Mouse (Mus musculus) liver, adult 2 months (tissue): ENCODE measurements around the gene Dock4.

ENCODE experiments used
- CTCF ChIP-seq: fragments of 200-500 bp; IDR thresholded peaks from 2 replicates; pipeline ENCODE4 v1.5.1; 2011; ENCODE audit warnings: low read depth, low read length, control low read depth
- POLR2A ChIP-seq: fragments of 200-500 bp; IDR thresholded peaks from 2 replicates; pipeline ENCODE4 v1.6.1; 2011; ENCODE audit warnings: low read length, control low read depth; ENCODE audit not compliant: insufficient read depth; ENCODE audit errors: extremely low read depth

- no peak for TF ChIP-seq POLR2A
- TF ChIP-seq CTCF: no peak
Measured at GRCm38 (mm10) chr12:40794756-40795155, 349.0 kb downstream of the Dock4 start.
